Mouse (Mus musculus) limb, embryonic 10.5 days (tissue): ENCODE data around the gene Itpr2. TPM values are rescaled to one million over a fixed set of nuclear protein-coding genes. Genes with fewer than 3 reads are reported as not detected.

Experiments used
- DNase-seq: peaks from one replicate; pipeline ENCODE4 v3.0.0-alpha.2; 2017; ENCODE audit warnings: low spot score
- H3K27ac ChIP-seq: fragments of 300-500 bp; sonication (generic); 2 replicates; pipeline ENCODE4 v1.5.1; 2016; ENCODE audit warnings: mild to moderate bottlenecking
- H3K27me3 ChIP-seq: fragments of 300-500 bp; sonication (generic); 2 replicates; pipeline ENCODE4 v1.6.1; 2016; ENCODE audit warnings: low read depth, mild to moderate bottlenecking; ENCODE audit not compliant: poor library complexity, severe bottlenecking
- H3K36me3 ChIP-seq: fragments of 300-500 bp; sonication (generic); 2 replicates; pipeline ENCODE4 v1.6.1; 2016; ENCODE audit warnings: mild to moderate bottlenecking, moderate library complexity
- H3K4me1 ChIP-seq: fragments of 300-500 bp; sonication (generic); 2 replicates; pipeline ENCODE4 v1.6.1; 2016
- H3K4me3 ChIP-seq: fragments of 300-500 bp; sonication (generic); 2 replicates; pipeline ENCODE4 v1.5.1; 2016; ENCODE audit warnings: mild to moderate bottlenecking, moderate library complexity
- H3K9me3 ChIP-seq: fragments of 300-500 bp; sonication (generic); replicated peaks from 2 replicates; pipeline ENCODE4 v1.6.1; 2016; ENCODE audit warnings: mild to moderate bottlenecking
- WGBS: fragments of 180-500 bp; shearing (Covaris S2); methylation state at CpG from one replicate; pipeline ENCODE4 v1.1.7; 2016; 5-methylcytosine and 5-hydroxymethylcytosine counted together
- polyA plus RNA-seq: library from polyadenylated mRNA; unstranded; fragments of >200 nt; fragmentation: Nextera tagmentation; extraction: Ambion mirVana; gene quantifications from 2 replicates; pipeline ENCODE4 v1.2.1, GENCODE M21; 2016

Gene Itpr2
- polyA plus RNA-seq, 1 experiment from 2014 or later = 3.7 TPM

DNA sequence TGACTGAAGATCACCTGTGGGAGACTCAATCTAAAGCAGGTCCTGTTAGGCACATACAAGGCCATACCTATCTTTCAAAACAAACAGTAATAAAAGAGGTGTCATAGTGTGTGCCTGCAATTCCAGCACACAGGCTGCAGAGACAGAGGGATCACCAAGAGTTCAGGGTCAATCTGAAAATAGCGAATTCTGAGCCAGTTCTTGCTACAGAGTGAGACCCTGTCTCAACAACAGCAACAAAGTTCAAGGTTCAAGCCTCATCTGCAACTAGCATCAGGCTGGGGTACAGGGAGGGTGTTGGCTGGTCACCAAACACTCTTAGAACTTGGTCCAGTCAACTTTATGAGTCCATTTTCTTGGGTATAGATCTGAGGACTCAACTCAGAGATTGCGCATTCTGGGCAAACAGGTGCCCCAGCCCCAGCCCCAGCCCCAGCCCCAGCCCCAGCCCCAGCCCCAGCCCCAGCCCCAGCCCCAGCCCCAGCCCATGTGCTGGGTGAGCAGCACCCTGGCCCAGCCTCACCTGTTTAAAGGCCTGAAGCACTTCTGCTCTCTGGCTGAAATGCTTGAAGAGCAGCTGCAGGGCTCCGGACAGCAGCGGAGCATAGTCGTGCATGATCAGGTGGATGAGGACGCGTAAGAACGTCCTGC, 155.4 kb downstream of the Itpr2 start:
- DNase-seq = no peak
- 92% methylated on average over 8 of the region's 8 CpGs for WGBS

GRCm38 (mm10) chr6:146344732-146345131, 157.3 kb downstream of the Itpr2 start:
- H3K9me3 ChIP-seq = no peaks in the 10 kb centered on the region
- H3K4me1 ChIP-seq = no peaks in the 10 kb centered on the region
- no peak overlapping the region for H3K27ac ChIP-seq
- 91% methylated on average over 3 of the region's 3 CpGs for WGBS
- H3K36me3 ChIP-seq = no peaks in the 10 kb centered on the region
- peak; percentile 48 for DNase-seq
- H3K27me3 ChIP-seq = no peaks in the 10 kb centered on the region
- H3K4me3 ChIP-seq = no peak overlapping the region

More for the DNA sequence above, 155.4 kb downstream of the Itpr2 start:
- Histone ChIP-seq H3K9me3 (no peaks in the 10 kb centered on the region), H3K27ac (no peak overlapping the region), H3K4me3 (no peak overlapping the region), H3K4me1 (no peaks in the 10 kb centered on the region), H3K27me3 (no peaks in the 10 kb centered on the region), H3K36me3 (no peaks in the 10 kb centered on the region)

- no peak for DNase-seq
- Histone ChIP-seq H3K27me3 (no peaks in the 10 kb centered on the region), H3K4me1 (no peaks in the 10 kb centered on the region), H3K9me3 (no peaks in the 10 kb centered on the region), H3K27ac (no peak overlapping the region), H3K4me3 (no peak overlapping the region), H3K36me3 (no peaks in the 10 kb centered on the region)
- WGBS = 67% methylated on average over 10 of the region's 10 CpGs
Measured at GRCm38 (mm10) chr6:146343671-146344384, 158.2 kb downstream of the Itpr2 start.

DNA sequence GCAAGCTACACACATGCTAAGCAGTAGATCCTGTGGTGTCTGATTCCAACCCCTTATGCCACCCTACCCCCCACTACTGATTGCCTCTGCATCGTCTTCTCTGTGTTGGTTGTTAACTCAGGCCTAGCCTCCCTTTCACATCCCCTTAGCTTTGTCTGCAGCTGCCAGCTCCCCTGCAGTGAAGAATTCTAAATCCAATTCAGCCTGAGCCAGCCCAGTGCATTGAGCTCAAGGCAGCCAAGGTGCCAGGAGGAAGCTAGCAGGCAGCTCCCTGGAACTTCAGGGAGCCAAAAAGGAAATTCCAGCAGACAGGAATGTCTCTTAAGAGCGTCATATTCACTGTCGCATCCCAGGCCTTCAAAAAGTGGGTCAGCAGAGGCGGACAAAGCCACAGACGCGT, 159.0 kb downstream of the Itpr2 start:
- no peaks in the 10 kb centered on the region for H3K27me3 ChIP-seq
- 37% methylated on average over 6 of the region's 6 CpGs for whole genome bisulfite sequencing
- H3K4me1 ChIP-seq = no peaks in the 10 kb centered on the region
- H3K9me3 ChIP-seq = no peaks in the 10 kb centered on the region
- no peak for DNase-seq
- H3K4me3 ChIP-seq = no peak overlapping the region
- H3K27ac ChIP-seq = no peak overlapping the region
- H3K36me3 ChIP-seq = no peaks in the 10 kb centered on the region

GRCm38 (mm10) chr6:146341934-146342333, 160.1 kb downstream of the Itpr2 start:
- H3K27me3 ChIP-seq = no peaks in the 10 kb centered on the region
- H3K4me3 ChIP-seq = no peak overlapping the region
- no peak overlapping the region for H3K27ac ChIP-seq
- H3K4me1 ChIP-seq = no peaks in the 10 kb centered on the region
- H3K36me3 ChIP-seq = no peaks in the 10 kb centered on the region
- 78% methylated on average over 3 of the region's 3 CpGs for WGBS
- DNase-seq = no peak
- H3K9me3 ChIP-seq = no peaks in the 10 kb centered on the region

DNA sequence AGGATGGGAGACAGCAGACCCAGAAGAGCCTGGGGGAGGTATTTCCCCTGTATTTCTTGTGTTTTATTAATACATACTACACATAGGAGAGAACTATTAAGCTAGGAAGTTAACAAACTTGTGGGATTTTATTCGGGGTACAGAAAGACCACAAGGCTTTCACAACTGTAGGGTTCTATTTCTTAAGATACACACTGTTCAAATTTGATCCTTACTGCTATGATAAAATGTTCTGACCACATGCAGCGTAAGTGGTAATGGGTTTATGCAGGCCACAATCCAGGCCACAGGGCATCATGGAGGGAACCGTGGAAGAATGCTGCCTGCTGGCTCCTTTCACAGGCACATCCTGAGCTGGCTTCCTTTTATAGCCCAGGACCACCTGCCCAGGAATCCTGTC, 160.6 kb downstream of the Itpr2 start:
- Histone ChIP-seq H3K27me3 (no peaks in the 10 kb centered on the region), H3K36me3 (no peaks in the 10 kb centered on the region), H3K4me1 (no peaks in the 10 kb centered on the region), H3K27ac (no peak overlapping the region), H3K9me3 (no peaks in the 10 kb centered on the region), H3K4me3 (no peak overlapping the region)
- no peak for DNase-seq
- 90% methylated on average over 3 of the region's 3 CpGs for WGBS

DNA sequence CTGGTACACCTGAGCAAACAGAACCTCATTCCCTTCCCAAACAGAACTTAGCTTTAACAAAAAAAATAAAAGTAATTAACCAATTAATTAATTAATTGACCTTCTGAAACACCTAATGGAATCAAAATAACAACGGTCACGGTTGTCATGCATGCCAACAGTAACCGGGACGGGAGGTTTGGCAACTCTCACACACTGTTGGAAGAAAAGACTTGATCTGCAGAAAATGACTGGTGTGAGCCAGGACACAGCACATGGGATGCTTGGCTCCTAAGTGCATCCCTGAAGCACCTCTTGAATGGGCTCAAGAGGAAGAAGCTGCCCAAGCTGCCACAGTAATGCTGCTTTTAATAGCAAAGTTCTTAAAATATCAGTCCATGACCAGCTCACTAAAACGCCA, 161.1 kb downstream of the Itpr2 start:
- H3K36me3 ChIP-seq = no peaks in the 10 kb centered on the region
- no peak for DNase-seq
- H3K27me3 ChIP-seq = no peaks in the 10 kb centered on the region
- WGBS = 93% methylated on average over 5 of the region's 5 CpGs
- H3K27ac ChIP-seq = no peak overlapping the region
- no peaks in the 10 kb centered on the region for H3K4me1 ChIP-seq
- H3K4me3 ChIP-seq = no peak overlapping the region
- H3K9me3 ChIP-seq = no peaks in the 10 kb centered on the region

GRCm38 (mm10) chr6:146339779-146340178, 162.2 kb downstream of the Itpr2 start:
- peak; percentile 72 for DNase-seq
- H3K27me3 ChIP-seq = no peaks in the 10 kb centered on the region
- no peak overlapping the region for H3K4me3 ChIP-seq
- no peaks in the 10 kb centered on the region for H3K9me3 ChIP-seq
- no peak overlapping the region for H3K27ac ChIP-seq
- no peaks in the 10 kb centered on the region for H3K4me1 ChIP-seq
- H3K36me3 ChIP-seq = no peaks in the 10 kb centered on the region
- WGBS = 67% methylated on average over 10 of the region's 10 CpGs

DNA sequence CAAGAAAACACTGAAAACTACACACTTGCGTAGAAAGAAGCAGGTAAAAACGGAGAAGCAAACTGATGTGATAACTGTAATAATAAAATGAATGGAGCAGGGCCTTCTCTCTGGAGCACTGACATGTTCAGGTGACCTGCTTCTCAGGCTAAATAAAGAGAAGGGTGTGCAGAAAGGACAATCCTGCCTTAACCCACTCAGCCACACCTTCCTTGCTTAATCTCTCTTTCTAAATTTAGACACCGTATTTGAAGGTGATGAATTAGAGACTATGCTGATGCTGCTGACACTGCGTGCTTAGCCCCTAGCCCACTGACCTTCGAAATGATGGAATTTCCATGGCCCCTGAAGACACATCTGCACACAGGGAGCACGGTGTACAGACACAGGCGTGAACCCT, 164.8 kb downstream of the Itpr2 start:
- Histone ChIP-seq H3K4me1 (no peaks in the 10 kb centered on the region), H3K9me3 (no peaks in the 10 kb centered on the region), H3K36me3 (no peaks in the 10 kb centered on the region), H3K27me3 (no peaks in the 10 kb centered on the region), H3K4me3 (no peak overlapping the region), H3K27ac (no peak overlapping the region)
- no peak for DNase-seq
- WGBS = 81% methylated on average over 7 of the region's 7 CpGs

DNA sequence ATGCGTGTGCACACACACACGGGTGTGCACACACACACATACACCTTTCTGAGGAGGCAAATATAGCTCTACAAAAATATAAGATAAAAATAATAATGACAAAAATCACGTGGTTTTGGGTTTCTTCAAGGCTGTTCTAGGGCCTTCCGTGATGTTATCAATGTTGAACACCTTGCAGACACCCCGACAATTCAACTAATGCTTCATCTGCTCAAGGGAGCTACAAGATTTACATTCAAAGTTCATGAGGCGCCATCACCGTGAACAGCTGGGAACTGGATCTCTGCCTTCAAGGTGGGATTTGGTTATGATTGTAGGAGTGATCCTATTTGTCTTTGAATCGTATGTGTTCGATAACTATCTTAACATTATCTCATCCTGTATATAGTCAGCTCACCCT, 166.8 kb downstream of the Itpr2 start:
- H3K9me3 ChIP-seq = no peaks in the 10 kb centered on the region
- peaks cover 10% of the 10 kb centered on the region; the same call in 1 of the 2 replicates for H3K4me1 ChIP-seq
- no peak overlapping the region for H3K27ac ChIP-seq
- H3K36me3 ChIP-seq = no peaks in the 10 kb centered on the region
- DNase-seq = no peak
- whole genome bisulfite sequencing = 94% methylated on average over 9 of the region's 9 CpGs
- H3K27me3 ChIP-seq = no peaks in the 10 kb centered on the region
- no peak overlapping the region for H3K4me3 ChIP-seq

DNA sequence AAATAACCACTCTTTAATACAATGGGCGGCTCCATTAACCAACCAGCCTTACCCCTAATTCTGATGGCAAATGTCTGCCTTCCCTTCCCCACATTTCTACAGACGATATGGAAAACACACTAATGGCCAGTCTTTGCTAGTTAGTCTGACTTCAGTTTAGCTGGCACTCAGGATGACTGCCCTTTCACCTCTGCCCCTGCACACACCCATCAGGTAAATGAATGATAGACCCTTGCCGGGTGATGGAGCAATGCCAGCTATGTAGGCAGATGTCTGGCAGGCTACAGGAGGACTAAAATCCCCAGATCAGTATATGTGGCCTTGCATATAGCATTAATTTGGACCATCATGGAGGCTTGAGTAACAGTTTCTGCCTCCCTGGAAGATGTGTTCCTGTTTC, 168.5 kb downstream of the Itpr2 start:
- no peak for DNase-seq
- WGBS = 94% methylated on average over 3 of the region's 3 CpGs
- Histone ChIP-seq H3K36me3 (no peaks in the 10 kb centered on the region), H3K9me3 (no peaks in the 10 kb centered on the region), H3K4me1 (peaks cover 10% of the 10 kb centered on the region; the same call in 1 of the 2 replicates), H3K4me3 (no peak overlapping the region), H3K27ac (no peak overlapping the region), H3K27me3 (no peaks in the 10 kb centered on the region)

DNA sequence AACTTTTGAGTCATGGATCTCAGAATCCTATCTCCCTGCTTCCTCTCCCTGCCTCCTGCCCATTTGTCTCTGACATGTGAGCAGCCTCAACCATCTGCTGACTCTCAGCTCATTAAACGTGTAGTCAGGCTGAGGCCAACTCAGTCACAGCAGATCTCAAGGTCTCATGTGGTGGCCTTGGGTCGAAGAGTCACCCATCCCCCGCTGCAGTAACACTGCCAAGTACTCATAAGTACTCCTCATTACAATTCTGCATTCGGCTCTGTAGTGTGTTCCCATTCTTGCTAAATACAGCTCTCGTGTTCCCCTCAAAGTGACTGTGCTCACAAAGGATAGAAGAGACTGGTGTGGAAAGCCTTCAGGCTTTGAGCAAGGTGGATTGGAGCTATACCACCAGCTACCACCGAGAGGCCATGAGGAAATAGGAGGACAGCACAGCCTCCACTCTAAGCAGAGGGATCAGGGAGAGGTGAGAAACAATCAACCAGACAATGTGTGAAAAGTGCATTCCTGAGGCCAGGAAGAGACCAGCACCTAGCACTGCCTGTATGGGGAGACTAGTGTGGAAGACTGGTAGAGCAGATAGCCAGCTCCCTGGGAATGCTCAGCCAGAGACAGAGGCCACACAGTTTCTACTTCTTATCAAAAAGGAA, 170.9 kb downstream of the Itpr2 start:
- no peak overlapping the region for H3K27ac ChIP-seq
- 64% methylated on average over 6 of the region's 6 CpGs for WGBS
- H3K36me3 ChIP-seq = no peaks in the 10 kb centered on the region
- no peaks in the 10 kb centered on the region for H3K9me3 ChIP-seq
- H3K4me1 ChIP-seq = peaks cover 10% of the 10 kb centered on the region; the same call in 1 of the 2 replicates
- H3K27me3 ChIP-seq = no peaks in the 10 kb centered on the region
- H3K4me3 ChIP-seq = no peak overlapping the region
- DNase-seq = no peak

DNA sequence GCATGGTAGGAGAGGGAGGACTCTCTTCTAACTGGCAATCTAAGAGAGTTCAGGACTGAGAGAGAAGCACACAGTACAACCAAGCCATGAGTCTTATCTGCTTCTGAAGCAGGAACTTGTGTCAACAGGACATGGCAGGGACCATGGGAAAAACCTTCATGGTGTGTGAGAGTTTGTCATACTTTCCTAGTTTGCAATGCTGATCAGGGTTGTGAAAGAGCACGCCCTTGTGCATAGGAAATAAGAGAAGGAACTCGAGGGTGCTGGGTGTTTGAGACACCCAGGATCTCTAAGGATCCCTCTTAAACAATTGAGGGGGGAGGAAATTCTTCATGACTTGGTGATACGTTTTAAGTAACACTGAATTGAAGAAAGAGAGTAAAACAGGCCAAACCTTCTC, 172.9 kb downstream of the Itpr2 start:
- Histone ChIP-seq H3K27me3 (no peaks in the 10 kb centered on the region), H3K27ac (no peak overlapping the region), H3K4me3 (no peak overlapping the region), H3K9me3 (no peaks in the 10 kb centered on the region), H3K4me1 (peaks cover 23% of the 10 kb centered on the region), H3K36me3 (no peaks in the 10 kb centered on the region)
- 93% methylated on average over 3 of the region's 3 CpGs for WGBS
- no peak for DNase-seq
